Mouse (Mus musculus) retina, adult 2 months (tissue): ENCODE results near the gene Chd6.

ENCODE experiments used
- DNase-seq: peaks from one replicate; pipeline ENCODE4 v3.0.0-alpha.2; 2012; ENCODE audit warnings: low read depth, low spot score

Chd6 gene

GRCm38 (mm10) chr2:161075553-161075952 lies 33.3 kb downstream of the Chd6 start:
- no peak for DNase-seq

GRCm38 (mm10) chr2:161066097-161066759 lies 42.6 kb downstream of the Chd6 start:
- DNase-seq, result no peak

- DNase-seq, result no peak
Observed at GRCm38 (mm10) chr2:161065594-161065993, 43.3 kb downstream of the Chd6 start.

- no peak for DNase-seq
Observed at GRCm38 (mm10) chr2:161064836-161065235, 44.0 kb downstream of the Chd6 start.

GRCm38 (mm10) chr2:161058841-161059240 lies 50.0 kb downstream of the Chd6 start:
- no peak for DNase-seq

- DNase-seq, result no peak
Observed at GRCm38 (mm10) chr2:161053765-161054164, 55.1 kb downstream of the Chd6 start.

- DNase-seq, result no peak
Observed at GRCm38 (mm10) chr2:161052175-161052574, 56.7 kb downstream of the Chd6 start.

- no peak for DNase-seq
Observed at GRCm38 (mm10) chr2:161049426-161049825, 59.4 kb downstream of the Chd6 start.

- no peak for DNase-seq
Observed at GRCm38 (mm10) chr2:161044492-161045201, 64.2 kb downstream of the Chd6 start.

- DNase-seq, result no peak
Observed at GRCm38 (mm10) chr2:161042874-161043273, 66.0 kb downstream of the Chd6 start.

- DNase-seq, result no peak
Observed at GRCm38 (mm10) chr2:161040743-161041142, 68.1 kb downstream of the Chd6 start.

- DNase-seq, result no peak
Observed at GRCm38 (mm10) chr2:161037766-161038165, 71.1 kb downstream of the Chd6 start.

- no peak for DNase-seq
Observed at GRCm38 (mm10) chr2:161033141-161033540, 75.7 kb downstream of the Chd6 start.

GRCm38 (mm10) chr2:161032394-161032793 lies 76.5 kb downstream of the Chd6 start:
- DNase-seq, result no peak

GRCm38 (mm10) chr2:161024606-161025005 lies 84.3 kb downstream of the Chd6 start:
- DNase-seq, result no peak

- no peak for DNase-seq
Observed at GRCm38 (mm10) chr2:161017913-161018312, 91.0 kb downstream of the Chd6 start.

- no peak for DNase-seq
Observed at GRCm38 (mm10) chr2:161012577-161013251, 96.2 kb downstream of the Chd6 start.

- DNase-seq, result no peak
Observed at GRCm38 (mm10) chr2:161004338-161004737, 104.5 kb downstream of the Chd6 start.

GRCm38 (mm10) chr2:160996987-160997763 lies 111.7 kb downstream of the Chd6 start:
- no peak for DNase-seq

GRCm38 (mm10) chr2:160994181-160994580 lies 114.7 kb downstream of the Chd6 start:
- DNase-seq, result no peak

GRCm38 (mm10) chr2:160992465-160992864 lies 116.4 kb downstream of the Chd6 start:
- DNase-seq, result no peak
